In the genomic region with DNA sequence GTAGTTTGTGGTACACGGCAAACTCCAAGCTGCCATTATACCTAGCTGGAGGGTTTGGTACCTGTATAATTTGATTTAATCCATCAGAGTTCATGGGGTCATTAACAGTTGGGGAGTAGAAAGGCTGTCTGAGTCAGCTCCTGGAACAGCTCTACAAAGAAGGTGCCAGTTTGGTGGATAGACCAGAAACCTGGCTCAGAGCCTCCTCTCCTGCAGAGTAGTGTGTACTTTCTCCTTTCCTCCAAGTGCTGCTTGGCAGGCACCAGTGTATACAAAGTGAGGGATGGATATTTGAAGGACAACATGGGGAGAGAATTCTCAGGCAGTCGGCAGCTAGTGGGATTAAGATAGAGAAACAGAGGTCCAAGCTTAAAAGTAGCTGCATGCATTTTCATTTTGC, we compare ENCODE assay signal across 13 mouse cellular contexts. TPM values are rescaled to one million over a fixed set of nuclear protein-coding genes. Genes with fewer than 3 reads are reported as not detected.
DNase-seq lines count a peak whose midpoint lies in the region; ATAC-seq lines count a peak whose summit lies in the region.
"Had no signal": no experiment of that assay in that cellular context is flagged by ENCODE, and none has a peak within 500 bp of the region (broad histone marks: within the 10 kb centered on the region; RNA-seq: fewer than 3 reads in every experiment).

No protein-coding gene starts in this region.

- 84% methylated on average over 2 of the region's 2 CpGs for WGBS in kidney, embryonic 15.5 days

- no peak overlapping the region for H3K27ac ChIP-seq in kidney, embryonic 15.5 days
- H3K27ac ChIP-seq: heart, adult 2 months; hindbrain, embryonic 15.5 days; lung, embryonic 15.5 days had no signal

- H3K4me1 ChIP-seq in kidney, embryonic 15.5 days: no peaks in the 10 kb centered on the region
- H3K4me1 ChIP-seq: hindbrain, embryonic 15.5 days; lung, embryonic 15.5 days had no signal

- ATAC-seq in kidney, embryonic 15.5 days (replicated peaks; ENCODE audit: low FRiP score): no peak
- ATAC-seq: midbrain, embryonic 16.5 days had no signal

- no peak overlapping the region for H3K4me2 ChIP-seq in kidney, embryonic 15.5 days
- H3K4me2 ChIP-seq: hindbrain, embryonic 15.5 days; lung, embryonic 15.5 days had no signal

- peak; percentile 23 for DNase-seq in adrenal gland, adult 2 months
- DNase-seq in adrenal gland, adult 18-20 months (ENCODE audit: low spot score in 2 of 2): no peak
- DNase-seq in kidney, postnatal 25 days: peak; percentile 60 to 72
- DNase-seq in lung, adult 18-20 months: peak; percentile 77 to 85
- DNase-seq in natural killer cell, adult 2 months (ENCODE audit: low spot score in 2 of 2): no peak
- DNase-seq in thymus, adult 18-20 months: no peak
- DNase-seq in right cerebral cortex, postnatal 36 days (ENCODE audit: low spot score in 2 of 2): no peak
- DNase-seq: layer of hippocampus, adult 9-11 months had no signal

- no peaks in the 10 kb centered on the region for H3K27me3 ChIP-seq in kidney, embryonic 15.5 days
- H3K27me3 ChIP-seq: hindbrain, embryonic 15.5 days; lung, embryonic 15.5 days had no signal

- H3K9me3 ChIP-seq in kidney, embryonic 15.5 days (replicated peaks): no peaks in the 10 kb centered on the region
- H3K9me3 ChIP-seq: hindbrain, embryonic 15.5 days; lung, embryonic 15.5 days had no signal

- no peak overlapping the region for H3K4me3 ChIP-seq in kidney, embryonic 15.5 days (replicated peaks)
- H3K4me3 ChIP-seq: heart, adult 2 months; hindbrain, embryonic 15.5 days; lung, embryonic 15.5 days had no signal

- no peak overlapping the region for H3K9ac ChIP-seq in kidney, embryonic 15.5 days
- H3K9ac ChIP-seq: hindbrain, embryonic 15.5 days; lung, embryonic 15.5 days had no signal

- no peaks in the 10 kb centered on the region for H3K36me3 ChIP-seq in kidney, embryonic 15.5 days
- H3K36me3 ChIP-seq: hindbrain, embryonic 15.5 days; lung, embryonic 15.5 days had no signal

RNA-seq across cellular contexts. Expression of gene Larp4b, which starts 29.5 kb away (rescaled TPM):
- total RNA-seq in adrenal gland, adult 2 months (2021): 10 to 100 TPM; 49.1 to 72.2 TPM
- polyA plus RNA-seq in adrenal gland, adult 2 months (2012; rRNA removed): 14.2 and 19.8 TPM in 2 replicates
- total RNA-seq in adrenal gland, adult 18-20 months (2021): 10 to 100 TPM; 60.5 to 70.0 TPM
- 34.5 and 35.2 TPM in 2 replicates for polyA plus RNA-seq in kidney, embryonic 15.5 days (2015; fragmentation: Nextera tagmentation; extraction: Ambion mirVana)

Comparison
In these comparisons a context has a peak if more than half of its experiments do, and no peak if none do; other contexts are left out.
1. DNase-seq: peak in adrenal gland, adult 2 months (single experiment), kidney, postnatal 25 days (2 of 2) and lung, adult 18-20 months (2 of 2); none in adrenal gland, adult 18-20 months (0 of 2), natural killer cell, adult 2 months (0 of 2), thymus, adult 18-20 months (0 of 2) and right cerebral cortex, postnatal 36 days (0 of 2).